Mouse (Mus musculus) cerebellum, adult 2 months (tissue): ENCODE measurements around the gene 4930512M02Rik. TPM values are rescaled to one million over a fixed set of nuclear protein-coding genes. Genes with fewer than 3 reads are reported as not detected.
"Not testable (repeated sequence)": the region's sequence is repeated elsewhere in the genome, so short reads cannot be mapped to it uniquely, and the experiment has no call there.

Source experiments
- DNase-seq, 2 experiments: peaks; one replicate each; pipeline ENCODE4 v3.0.0; 2021
- H3K27ac ChIP-seq: fragments of 200-500 bp; 2 replicates; pipeline ENCODE4 v1.5.1; 2012; ENCODE audit warnings: low read length, control low read depth, inconsistent platforms; ENCODE audit not compliant: insufficient read depth
- H3K27me3 ChIP-seq: fragments of 200-500 bp; 2 replicates; pipeline ENCODE4 v1.6.1; 2012; ENCODE audit warnings: inconsistent platforms, mild to moderate bottlenecking, low read length, moderate library complexity; ENCODE audit not compliant: control insufficient read depth, insufficient read depth
- H3K4me1 ChIP-seq: fragments of 200-500 bp; 2 replicates; pipeline ENCODE4 v1.6.1; 2011; ENCODE audit warnings: low read length; ENCODE audit not compliant: control insufficient read depth, insufficient read depth
- H3K4me3 ChIP-seq: fragments of 200-500 bp; replicated peaks from 2 replicates; pipeline ENCODE3; 2011; ENCODE audit warnings: mild to moderate bottlenecking, low read depth, low read length, control low read depth; ENCODE audit not compliant: insufficient read depth
- CTCF ChIP-seq: fragments of 200-500 bp; IDR thresholded peaks from 2 replicates; pipeline ENCODE4 v1.5.1; 2011; ENCODE audit warnings: low read depth, mild to moderate bottlenecking, control low read depth, low read length, moderate library complexity, borderline replicate concordance; ENCODE audit not compliant: insufficient read depth
- POLR2A ChIP-seq: fragments of 200-500 bp; IDR thresholded peaks from 2 replicates; pipeline ENCODE4 v1.6.1; 2011; ENCODE audit warnings: low read length, control low read depth, borderline replicate concordance; ENCODE audit not compliant: insufficient read depth
- WGBS: fragments of 180-500 bp; shearing (Covaris S2); methylation state at CpG from one replicate; pipeline ENCODE4 v1.1.7; 2018; 5-methylcytosine and 5-hydroxymethylcytosine counted together
- polyA plus RNA-seq: library from polyadenylated mRNA; depleted of rRNA; stranded (reverse); fragments of >200 nt; gene quantifications from 2 replicates; pipeline ENCODE4 v1.2.3, GENCODE M21; 2012; rRNA removed

Gene 4930512M02Rik
- not detected in 2 replicates for polyA plus RNA-seq

DNA sequence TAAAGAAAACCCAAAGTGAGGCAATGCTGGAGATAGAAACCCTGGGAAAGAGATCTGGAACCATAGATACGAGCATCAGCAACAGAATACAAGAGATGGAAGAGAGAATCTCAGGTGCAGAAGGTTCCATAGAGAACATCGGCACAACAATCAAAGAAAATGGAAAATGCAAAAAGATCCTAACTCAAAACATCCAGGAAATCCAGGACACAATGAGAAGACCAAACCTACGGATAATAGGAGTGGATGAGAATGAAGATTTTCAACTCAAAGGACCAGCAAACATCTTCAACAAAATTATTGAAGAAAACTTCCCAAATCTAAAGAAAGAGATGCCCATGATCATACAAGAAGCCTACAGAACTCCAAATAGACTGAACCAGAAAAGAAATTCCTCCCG lies at the start of gene 4930512M02Rik:
Gene 4930512M02Rik (minus strand): TSS at position 101 of the 400 bp plus-strand sequence.
- not testable (repeated sequence) for H3K4me3 ChIP-seq, H3K27ac ChIP-seq, H3K4me1 ChIP-seq, DNase-seq, H3K27me3 ChIP-seq
- 83% methylated on average over 3 of the region's 4 CpGs for WGBS

DNA sequence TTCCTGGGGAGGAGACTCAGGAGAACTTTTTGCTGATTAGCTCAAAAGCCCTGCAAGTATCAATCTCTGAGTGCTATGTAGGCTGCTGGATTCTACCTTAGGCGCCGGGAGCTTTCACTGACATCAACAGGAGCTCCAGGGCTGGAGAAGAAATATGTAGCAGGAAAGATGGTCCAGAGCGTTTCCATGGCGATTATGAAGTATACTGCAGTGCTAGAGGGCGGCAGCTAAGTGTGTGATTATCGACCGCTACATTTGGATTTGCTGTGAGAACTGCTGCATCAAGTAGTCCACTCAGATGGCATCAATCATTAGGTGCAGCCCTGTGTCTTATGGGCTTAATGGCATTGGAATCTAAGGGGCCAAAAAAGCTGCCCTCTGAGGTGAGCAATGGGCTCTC lies 49.5 kb upstream of the 4930512M02Rik start:
- no peak overlapping the region for H3K4me3 ChIP-seq
- 76% methylated on average over 7 of the region's 7 CpGs for WGBS
- no peak overlapping the region for H3K27ac ChIP-seq
- DNase-seq, result no peak
- H3K4me1 ChIP-seq, result no peaks in the 10 kb centered on the region
- TF ChIP-seq CTCF (no peak), POLR2A (no peak)
- no peaks in the 10 kb centered on the region for H3K27me3 ChIP-seq

DNA sequence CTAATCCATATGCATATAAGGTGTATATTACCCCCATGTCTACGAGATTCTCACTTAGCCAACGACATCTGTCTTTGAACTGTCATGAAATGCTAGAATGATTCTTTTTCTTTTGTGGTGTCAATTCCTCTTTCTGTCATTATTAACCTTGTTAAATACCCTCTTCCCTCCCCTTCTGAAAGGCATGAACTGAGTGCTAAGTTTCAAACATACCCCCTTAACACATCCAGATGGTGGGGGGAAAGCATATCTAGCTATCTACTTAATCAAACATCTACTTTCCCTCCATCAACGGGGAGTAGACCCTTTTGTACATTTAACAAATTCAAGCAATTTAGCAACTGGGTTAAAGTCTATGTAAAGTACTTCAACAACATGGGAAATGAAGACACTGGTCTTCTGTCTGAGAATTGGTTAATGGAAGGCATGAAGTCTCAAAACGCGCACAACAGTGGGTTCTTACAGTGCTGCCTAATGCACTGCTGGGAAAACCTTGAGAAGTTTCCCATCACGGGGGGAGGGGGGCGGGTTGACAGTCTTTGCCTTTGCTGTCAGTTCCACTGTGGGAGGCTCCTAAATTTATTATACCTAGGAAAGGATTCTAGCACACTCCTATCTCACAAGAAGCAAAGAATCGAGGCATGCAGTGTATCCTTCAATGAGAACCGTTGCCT lies 48.6 kb upstream of the 4930512M02Rik start:
- TF ChIP-seq CTCF, result no peak
- no peak for TF ChIP-seq POLR2A
- WGBS, result 85% methylated on average over 9 of the region's 9 CpGs

DNA sequence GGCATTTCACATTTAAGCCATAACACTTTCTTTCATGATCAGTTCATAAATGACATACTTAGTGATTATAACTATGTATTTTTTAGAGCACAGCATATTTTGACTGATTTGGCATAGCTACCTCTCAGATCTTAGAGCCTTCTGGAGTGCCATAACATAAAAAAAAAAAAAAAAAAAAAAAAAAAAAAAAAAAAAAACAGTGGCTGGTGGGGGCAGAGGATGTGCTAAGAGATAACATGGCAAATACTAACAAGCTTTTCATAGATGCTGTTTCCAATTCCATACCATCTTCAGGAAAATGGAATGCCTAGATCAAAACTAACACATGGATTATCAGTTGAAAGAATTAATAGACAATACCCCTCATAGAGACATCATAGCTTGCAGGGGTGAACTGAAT lies 47.4 kb upstream of the 4930512M02Rik start:
- no peak overlapping the region for H3K27ac ChIP-seq
- no peak overlapping the region for H3K4me3 ChIP-seq
- TF ChIP-seq CTCF (no peak), POLR2A (no peak)
- H3K27me3 ChIP-seq, result no peaks in the 10 kb centered on the region
- no peak for DNase-seq
- no peaks in the 10 kb centered on the region for H3K4me1 ChIP-seq

More for the DNA sequence above, 48.6 kb upstream of the 4930512M02Rik start:
- no peak overlapping the region for H3K4me3 ChIP-seq
- no peak for DNase-seq
- no peaks in the 10 kb centered on the region for H3K27me3 ChIP-seq
- H3K4me1 ChIP-seq, result no peaks in the 10 kb centered on the region
- H3K27ac ChIP-seq, result no peak overlapping the region

DNA sequence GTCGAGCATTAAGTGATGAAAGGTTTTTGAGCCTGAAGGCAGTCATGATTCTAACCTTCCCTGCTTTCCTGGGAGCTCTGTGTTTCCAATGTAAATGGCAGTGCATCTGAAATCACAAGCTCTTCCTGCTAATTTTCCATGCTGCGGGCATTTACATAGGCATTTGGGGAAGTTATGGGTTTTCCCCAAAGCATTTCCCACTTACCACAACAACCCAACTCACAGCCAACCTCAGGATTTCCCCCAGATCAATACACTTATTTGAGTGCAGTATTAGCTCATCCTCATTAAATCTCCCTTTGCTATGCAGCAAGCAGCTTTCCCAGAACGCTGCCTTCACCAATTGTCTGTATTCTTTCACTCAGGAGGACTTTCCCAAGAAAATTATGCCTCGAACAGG lies 45.3 kb upstream of the 4930512M02Rik start:
- WGBS, result 77% methylated on average over 4 of the region's 4 CpGs
- Histone ChIP-seq H3K4me3 (no peak overlapping the region), H3K27me3 (no peaks in the 10 kb centered on the region), H3K27ac (no peak overlapping the region), H3K4me1 (no peaks in the 10 kb centered on the region)
- no peak for DNase-seq
- no peak for TF ChIP-seq POLR2A
- TF ChIP-seq CTCF, result no peak

DNA sequence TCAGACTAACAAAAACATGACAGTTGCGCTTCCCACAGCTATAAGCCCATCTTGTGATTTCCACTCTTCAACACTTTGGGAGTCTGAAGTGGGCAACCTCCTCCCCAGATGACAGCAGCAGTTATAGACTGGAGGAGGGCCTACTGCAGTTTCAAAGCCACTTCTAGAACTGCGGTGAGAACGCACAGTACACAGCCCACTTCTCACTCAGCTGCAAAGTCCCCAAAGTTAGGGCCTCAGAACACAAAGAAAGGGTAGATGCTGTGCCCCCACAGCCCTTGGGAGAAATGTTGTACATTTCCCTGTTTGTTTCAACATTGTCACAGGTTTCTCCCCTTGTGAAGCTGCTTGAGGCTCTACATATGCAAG lies 40.3 kb upstream of the 4930512M02Rik start:
- Histone ChIP-seq H3K27me3 (no peaks in the 10 kb centered on the region), H3K27ac (no peak overlapping the region), H3K4me1 (no peaks in the 10 kb centered on the region), H3K4me3 (no peak overlapping the region)
- DNase-seq, result no peak
- 96% methylated on average over 3 of the region's 3 CpGs for WGBS
- no peak for TF ChIP-seq POLR2A
- TF ChIP-seq CTCF, result no peak

DNA sequence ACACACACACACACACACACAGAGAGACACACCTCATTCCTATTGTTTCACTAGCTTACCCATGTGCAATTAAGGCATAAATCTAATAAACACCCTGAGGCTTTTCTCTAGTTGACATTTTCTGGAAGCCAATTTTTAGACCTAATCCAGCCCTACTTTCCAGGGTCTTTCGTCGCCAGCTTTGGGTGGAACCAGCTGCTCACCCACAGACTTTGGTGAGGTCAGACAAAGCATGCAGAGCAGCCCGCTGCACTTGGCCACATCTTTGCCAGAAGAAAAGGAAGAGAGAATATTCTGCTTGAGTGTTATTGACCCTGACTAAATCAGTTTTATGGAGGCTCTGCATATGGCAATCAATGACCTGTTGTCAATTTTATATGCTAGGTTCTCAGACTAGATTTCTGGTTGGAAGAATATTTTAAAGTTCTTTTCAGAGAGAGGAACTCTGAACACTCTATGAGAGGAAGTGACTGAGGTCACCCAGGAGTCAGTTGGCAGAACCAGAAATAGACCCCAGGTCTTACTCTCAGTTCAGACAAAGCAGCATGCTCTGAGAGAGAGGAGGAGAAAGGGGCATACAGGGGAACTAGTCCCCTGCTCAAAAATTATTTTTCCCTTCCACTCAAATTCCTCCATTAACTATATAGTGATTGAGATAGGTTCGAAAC lies 39.8 kb upstream of the 4930512M02Rik start:
- Histone ChIP-seq H3K27me3 (no peaks in the 10 kb centered on the region), H3K4me1 (no peaks in the 10 kb centered on the region), H3K27ac (no peak overlapping the region), H3K4me3 (no peak overlapping the region)
- DNase-seq, result no peak
- no peak for TF ChIP-seq CTCF
- no peak for TF ChIP-seq POLR2A
- WGBS, result 62% methylated on average over 4 of the region's 4 CpGs

DNA sequence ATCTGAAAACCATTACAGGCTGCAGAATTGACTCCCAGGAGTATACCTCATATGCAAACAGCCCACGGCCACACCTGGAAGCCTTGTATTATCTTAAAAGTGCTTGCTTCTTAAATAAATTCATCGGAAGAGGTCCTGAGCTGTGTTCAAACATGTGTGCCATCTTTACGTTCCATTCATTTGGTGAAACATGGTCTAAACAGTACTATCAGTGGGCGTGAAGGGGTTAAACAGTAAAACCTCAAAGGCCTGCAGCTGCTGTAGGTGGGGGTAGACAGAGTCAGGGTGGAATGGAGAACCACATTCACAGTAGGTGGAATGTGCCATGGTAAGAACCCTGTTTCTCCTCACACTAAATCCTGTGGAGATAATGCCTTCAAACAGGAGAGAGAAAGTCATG lies 33.0 kb upstream of the 4930512M02Rik start:
- Histone ChIP-seq H3K4me1 (no peaks in the 10 kb centered on the region), H3K4me3 (no peak overlapping the region), H3K27me3 (no peaks in the 10 kb centered on the region), H3K27ac (no peak overlapping the region)
- WGBS, result 85% methylated on average over 4 of the region's 4 CpGs
- TF ChIP-seq POLR2A, result no peak
- no peak for TF ChIP-seq CTCF
- no peak for DNase-seq
